Mouse (Mus musculus): ENCODE measurements at regions not wholly inside any gene's neighbourhood (a gene's known extent, or its start where the extent isn't known, plus 50 kb on each side); places are given as distances from the start of the nearest gene placed in this dataset.

- TF ChIP-seq EP300 (IDR thresholded peaks at IDR 0.05; ENCODE audit: insufficient read depth, low read depth, low read length) (no peak), CTCF (IDR thresholded peaks at IDR 0.05) (no peak)
Observed at GRCm38 (mm10) chr17:49240097-49240496, 188.1 kb upstream of the Mocs1 start.
